In genomic region chr14:15634581-15634980, GRCm38 (mm10) we compare ENCODE assay signal across 19 mouse cellular contexts.
DNase-seq lines count a peak whose midpoint lies in the region; ATAC-seq lines count a peak whose summit lies in the region.
"Had no signal": no experiment of that assay in that cellular context is flagged by ENCODE, and none has a peak within 500 bp of the region (broad histone marks: within the 10 kb centered on the region; RNA-seq: fewer than 3 reads in every experiment).

No protein-coding gene starts in this region.

- peak; percentile 11 for DNase-seq in adrenal gland, postnatal 14 days
- DNase-seq in adrenal gland, adult 18-20 months (ENCODE audit: low spot score in 2 of 2): no peak
- peak; percentile 6 for DNase-seq in retina, adult 2 months (ENCODE audit: low read depth, low spot score)
- no peak for DNase-seq in retina, embryonic 14.5 days (ENCODE audit: low spot score)
- peak; percentile 77 for DNase-seq in cerebellum, adult 9-11 months
- DNase-seq in retina, postnatal 7 days (ENCODE audit: low read depth, low spot score): peak; percentile 9
- no peak for DNase-seq in heart, adult 8-10 months (ENCODE audit: low spot score)
- DNase-seq: adrenal gland, postnatal 25 days; gastrocnemius, postnatal 25 days; heart, adult 2 months; heart, postnatal 36 days; kidney, adult 2 months; kidney, postnatal 10 days; lung, postnatal 4 days; thymus, postnatal 14 days had no signal

- ATAC-seq in activated CD4-positive, CD25-positive, alpha-beta regulatory T cell, adult 4 months: no peak
- ATAC-seq: CD4-positive, CD25-positive, alpha-beta regulatory T cell, adult 4 months; forebrain, embryonic 16.5 days; inflammation-experienced regulatory T-cells, adult 6 months had no signal

Comparison
In these comparisons a context has a peak if more than half of its experiments do, and no peak if none do; other contexts are left out.
1. DNase-seq: peak in adrenal gland, postnatal 14 days (single experiment), retina, adult 2 months (single experiment), cerebellum, adult 9-11 months (single experiment) and retina, postnatal 7 days (single experiment); none in adrenal gland, adult 18-20 months (0 of 2), retina, embryonic 14.5 days (single experiment) and heart, adult 8-10 months (single experiment).